Mouse (Mus musculus): ENCODE results near the gene Vmn1r100. TPM values are rescaled to one million over a fixed set of nuclear protein-coding genes. Genes with fewer than 3 reads are reported as not detected.

Gene Vmn1r100
- not detected for total RNA-seq (2023)

DNA sequence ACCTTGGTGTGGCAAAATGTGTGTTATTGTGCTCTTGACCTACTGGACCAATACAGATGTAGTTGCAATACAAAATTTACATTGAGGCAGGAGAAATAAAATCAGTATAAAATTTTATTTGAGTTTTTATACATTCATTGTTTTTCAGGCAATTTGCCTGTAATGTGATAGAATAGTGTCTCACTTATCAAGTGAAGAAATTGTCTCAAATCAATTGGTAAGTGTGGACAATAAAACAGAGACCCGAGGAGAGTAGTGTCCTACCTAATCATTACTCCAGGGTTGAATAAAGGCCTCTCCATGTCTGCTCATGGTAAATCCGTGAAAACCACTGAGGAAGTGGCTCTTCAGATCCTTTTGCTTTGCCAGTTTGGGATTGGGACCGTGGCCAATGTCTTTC lies at the start of gene Vmn1r100:
Gene Vmn1r100, plus strand, starts transcription at position 301 of the 400 bp plus-strand sequence.

DNA sequence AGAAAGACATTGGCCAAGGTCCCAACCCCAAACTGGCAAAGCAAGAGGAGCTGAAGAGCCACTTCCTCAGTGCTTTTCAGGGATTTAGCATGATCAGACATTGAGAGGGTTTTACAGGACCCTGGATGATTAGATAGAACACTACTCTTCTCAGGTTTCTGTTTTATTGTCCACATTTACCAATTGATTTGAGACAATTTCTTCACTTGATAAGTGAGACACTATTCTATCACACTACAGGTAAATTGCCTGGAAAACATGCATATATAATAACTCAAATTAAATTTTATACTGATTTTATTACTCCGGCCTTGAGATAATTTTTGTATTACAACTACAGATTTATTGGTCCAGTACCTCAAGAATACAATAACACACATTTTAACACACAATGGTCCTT lies 42.4 kb upstream of the Vmn1r100 start, which contains the start of gene Gm5728:
Gene Gm5728, minus strand, starts transcription at position 101 of the 400 bp plus-strand sequence.

GRCm38 (mm10) chr7:20442493-20442892 lies 24.8 kb downstream of the Vmn1r100 start, which contains the start of gene Vmn1r101:
Gene Vmn1r101, minus strand, starts transcription at chr7:20442593.

Other genes with a start within 250 kb of the Vmn1r100 start
- not detected for gene Vmn1r94, start 249.6 kb upstream of the Vmn1r100 start, total RNA-seq (2023)
- gene Vmn1r95, start 224.2 kb upstream of the Vmn1r100 start, total RNA-seq (2023), result not detected
- gene Gm6164, start 212.3 kb upstream of the Vmn1r100 start, total RNA-seq (2023), result not detected
- gene Gm4498, start 184.1 kb upstream of the Vmn1r100 start, total RNA-seq (2023), result not detected
- gene Gm5890, start 155.1 kb upstream of the Vmn1r100 start, total RNA-seq (2023), result not detected
- not detected for gene Gm4133, start 83.9 kb upstream of the Vmn1r100 start, total RNA-seq (2023)
- not detected for gene Gm5728, start 42.5 kb upstream of the Vmn1r100 start, total RNA-seq (2023)
- not detected for gene Vmn1r101, start 24.7 kb downstream of the Vmn1r100 start, total RNA-seq (2023)
- not detected for gene Gm10670, start 57.0 kb downstream of the Vmn1r100 start, total RNA-seq (2023)
- not detected for gene Vmn1r103, start 92.6 kb downstream of the Vmn1r100 start, total RNA-seq (2023)
- not detected for gene Vmn1r104, start 115.9 kb downstream of the Vmn1r100 start, total RNA-seq (2023)
- not detected for gene Gm5726, start 127.8 kb downstream of the Vmn1r100 start, total RNA-seq (2023)
- gene Gm4141, start 158.3 kb downstream of the Vmn1r100 start, total RNA-seq (2023), result not detected
- not detected for gene Gm4513, start 181.1 kb downstream of the Vmn1r100 start, total RNA-seq (2023)